Mouse (Mus musculus): Measurements from ENCODE around the gene Psmb7.

Gene Psmb7

GRCm38 (mm10) chr2:38597896-38598295 is 46.0 kb downstream of the Psmb7 start:
- in situ Hi-C loops (cut with MboI; ENCODE audit: low sequenced_read_pairs) = no loop called here

DNA sequence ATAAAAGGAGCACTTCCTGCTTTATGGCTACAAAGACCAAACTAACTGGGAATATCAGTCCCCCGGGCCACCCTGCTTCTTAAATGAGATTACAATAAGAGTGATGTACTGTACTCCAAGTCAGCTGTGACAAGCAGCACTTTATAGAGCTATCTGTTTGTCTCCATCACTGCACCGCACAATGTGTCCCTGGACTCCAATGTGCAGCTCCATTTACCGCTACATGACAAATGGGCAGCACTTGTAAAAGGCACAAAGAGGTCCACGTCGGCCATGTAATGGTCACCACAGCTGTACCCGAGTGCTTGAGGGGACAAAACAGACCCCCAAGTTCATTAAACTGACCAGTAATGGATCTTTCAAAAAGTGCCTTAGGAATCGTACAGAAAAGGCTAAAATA is 49.0 kb downstream of the Psmb7 start:
- in situ Hi-C loops (cut with MboI; ENCODE audit: low sequenced_read_pairs) = no loop called here

DNA sequence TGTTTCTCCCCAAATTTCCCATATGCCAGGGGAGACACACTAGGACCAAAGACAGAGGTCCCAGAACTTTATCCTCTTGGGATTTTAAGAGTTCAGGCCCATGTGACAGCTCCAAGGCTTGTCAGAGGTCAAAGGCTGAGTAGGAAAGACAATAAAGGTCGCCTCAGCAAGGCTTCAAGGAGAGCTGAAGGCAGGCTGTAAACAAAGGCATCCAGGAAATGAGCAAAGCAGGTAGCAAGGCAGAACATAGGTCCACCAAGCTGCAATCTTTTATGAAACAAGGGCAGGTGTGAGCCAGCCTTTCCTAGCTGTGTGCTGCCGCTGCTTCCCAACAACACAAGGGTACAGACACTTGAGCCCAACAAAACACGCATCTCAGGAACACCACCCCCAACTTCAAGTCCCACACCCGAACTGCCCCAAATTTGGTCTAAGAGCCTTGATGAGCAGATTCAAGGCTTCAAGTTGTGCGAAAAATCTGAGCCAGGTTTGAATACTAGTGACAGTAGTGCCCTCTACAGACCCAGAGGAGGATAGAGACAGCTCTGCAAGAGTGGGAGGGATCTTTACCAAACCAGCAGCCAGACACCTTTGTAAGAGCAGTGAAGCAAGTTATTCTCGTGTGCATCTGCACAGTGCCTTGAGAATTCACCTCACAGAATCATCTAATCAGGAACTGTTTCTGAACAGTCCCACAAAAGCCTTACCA is 52.0 kb downstream of the Psmb7 start:
- in situ Hi-C loops (cut with MboI; ENCODE audit: low sequenced_read_pairs) = no loop called here

GRCm38 (mm10) chr2:38586733-38587132 is 57.2 kb downstream of the Psmb7 start:
- in situ Hi-C loops (cut with MboI; ENCODE audit: low sequenced_read_pairs) = loop anchor here (10.0 kb wide), 1 partner anchor 162 kb away; no protein-coding TSS in a partner anchor

GRCm38 (mm10) chr2:38585379-38585736 is 58.5 kb downstream of the Psmb7 start:
- in situ Hi-C loops (cut with MboI; ENCODE audit: low sequenced_read_pairs) = loop anchor here (10.0 kb wide), 1 partner anchor 161 kb away; no protein-coding TSS in a partner anchor

- in situ Hi-C loops (cut with MboI; ENCODE audit: low sequenced_read_pairs) = loop anchor here (10.0 kb wide), 1 partner anchor 160 kb away; no protein-coding TSS in a partner anchor
These were observed 59.1 kb downstream of the Psmb7 start for GRCm38 (mm10) chr2:38584514-38585378.

DNA sequence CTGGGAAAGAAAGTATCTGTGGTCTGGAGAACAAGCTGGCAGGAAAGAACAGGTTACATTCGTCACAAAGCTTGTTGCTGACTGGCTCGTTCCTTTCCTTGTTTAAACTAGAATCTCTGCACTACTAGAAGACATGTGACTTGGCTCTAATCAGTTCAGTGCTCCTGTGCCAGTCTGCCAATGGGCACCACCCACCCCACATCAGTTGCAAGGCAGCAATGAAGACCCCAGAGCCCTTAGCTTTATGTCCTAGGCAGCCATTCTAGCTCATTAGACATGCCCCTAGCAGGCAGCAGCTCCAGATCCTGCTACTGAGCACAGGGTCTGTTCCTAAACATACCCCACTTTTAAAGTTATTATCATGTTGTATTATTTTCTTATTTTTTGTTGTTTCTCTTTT is 59.9 kb downstream of the Psmb7 start:
- in situ Hi-C loops (cut with MboI; ENCODE audit: low sequenced_read_pairs) = loop anchor here (10.0 kb wide), 1 partner anchor 159 kb away; no protein-coding TSS in a partner anchor

DNA sequence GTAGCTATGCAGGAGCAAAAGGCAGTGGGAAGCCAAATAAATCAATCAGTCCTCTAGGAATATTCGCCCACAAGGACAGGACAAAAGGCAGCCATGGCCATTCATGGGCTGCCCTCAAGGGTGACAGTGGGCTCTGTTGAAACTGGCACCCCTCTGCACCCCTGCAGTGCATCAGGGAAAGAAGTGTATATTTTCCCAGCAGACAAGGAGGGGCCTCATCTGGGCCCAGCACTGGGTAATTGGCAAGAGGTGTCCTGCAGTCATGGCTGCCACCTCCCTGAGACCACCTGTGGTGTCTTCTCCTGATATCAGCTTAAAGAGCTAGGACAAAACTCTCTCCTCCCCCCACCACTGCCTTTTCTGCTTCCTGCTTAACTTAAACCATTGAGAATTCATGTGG is 64.4 kb downstream of the Psmb7 start:
- in situ Hi-C loops (cut with MboI; ENCODE audit: low sequenced_read_pairs) = no loop called here

- in situ Hi-C loops (cut with MboI; ENCODE audit: low sequenced_read_pairs) = no loop called here
These were observed 65.0 kb downstream of the Psmb7 start for GRCm38 (mm10) chr2:38578602-38579521.

DNA sequence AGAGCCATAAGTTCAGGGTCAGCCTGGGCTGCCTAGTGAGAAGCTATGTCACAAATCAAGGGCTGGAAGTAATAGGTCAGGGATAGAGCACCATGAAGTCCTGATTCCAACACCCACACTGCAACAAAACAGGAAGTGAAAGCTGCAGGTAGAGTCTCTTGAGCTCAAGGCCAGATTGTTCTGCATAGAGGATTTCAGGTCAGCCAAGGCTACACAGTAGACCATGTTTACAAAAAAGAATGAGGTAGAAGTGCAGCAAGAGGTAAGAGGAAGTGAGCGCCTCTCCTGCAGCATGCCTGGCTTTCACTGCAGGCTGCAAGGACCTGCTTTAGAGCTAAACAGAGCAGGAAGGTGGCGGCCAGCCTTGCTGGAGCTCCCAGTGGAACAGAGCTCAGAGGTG is 69.2 kb downstream of the Psmb7 start:
- in situ Hi-C loops (cut with MboI; ENCODE audit: low sequenced_read_pairs) = no loop called here

GRCm38 (mm10) chr2:38571971-38572601 is 71.8 kb downstream of the Psmb7 start:
- in situ Hi-C loops (cut with MboI; ENCODE audit: low sequenced_read_pairs) = no loop called here

DNA sequence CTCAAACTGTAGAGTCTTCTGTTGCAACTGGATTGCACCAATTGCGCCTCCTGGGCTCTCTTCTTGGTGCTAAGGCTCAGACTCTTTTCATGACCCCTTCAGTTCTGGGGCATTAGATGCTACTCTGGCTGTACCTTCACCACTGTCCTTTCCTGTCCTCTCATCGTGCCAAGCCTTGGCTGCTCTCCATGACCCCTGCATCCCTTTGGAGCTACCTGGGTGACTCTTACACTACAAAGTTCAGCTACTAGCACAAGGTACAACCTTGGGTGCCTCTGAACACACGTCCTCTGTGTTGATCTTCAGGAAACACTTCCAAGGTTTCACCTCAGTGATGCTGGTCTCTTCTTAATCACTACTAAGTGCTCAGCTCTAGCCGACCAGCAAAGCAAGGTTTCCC is 81.3 kb downstream of the Psmb7 start:
- in situ Hi-C loops (cut with MboI; ENCODE audit: low sequenced_read_pairs) = no loop called here

GRCm38 (mm10) chr2:38560296-38561227 is 83.3 kb downstream of the Psmb7 start:
- in situ Hi-C loops (cut with MboI; ENCODE audit: low sequenced_read_pairs) = no loop called here

GRCm38 (mm10) chr2:38556721-38557120 is 87.2 kb downstream of the Psmb7 start:
- in situ Hi-C loops (cut with MboI; ENCODE audit: low sequenced_read_pairs) = no loop called here

- in situ Hi-C loops (cut with MboI; ENCODE audit: low sequenced_read_pairs) = no loop called here
These were observed 88.2 kb downstream of the Psmb7 start for GRCm38 (mm10) chr2:38555659-38556058.

GRCm38 (mm10) chr2:38554226-38554995 is 89.5 kb downstream of the Psmb7 start:
- in situ Hi-C loops (cut with MboI; ENCODE audit: low sequenced_read_pairs) = no loop called here

DNA sequence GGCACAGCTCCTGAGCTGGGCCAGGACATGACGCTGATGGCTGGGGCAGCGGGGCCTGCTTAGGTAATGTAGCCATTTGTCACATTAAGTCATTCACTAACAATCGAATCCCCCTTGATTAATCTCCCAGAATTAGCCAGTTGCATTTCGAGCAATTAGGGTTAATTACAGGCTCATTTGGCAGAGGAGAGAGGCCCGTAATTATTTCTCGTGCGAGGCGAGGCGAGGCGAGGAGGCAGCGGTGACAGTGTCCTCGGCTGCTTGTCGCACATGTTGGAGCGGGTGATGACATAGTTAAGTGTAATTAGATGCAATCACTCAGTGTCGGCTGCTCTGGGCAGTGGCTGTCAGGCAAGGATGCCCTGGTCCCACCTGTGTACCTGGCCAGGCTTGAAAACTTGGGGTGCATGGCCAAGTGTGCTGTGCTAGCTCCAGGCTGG is 91.9 kb downstream of the Psmb7 start:
- in situ Hi-C loops (cut with MboI; ENCODE audit: low sequenced_read_pairs) = no loop called here

DNA sequence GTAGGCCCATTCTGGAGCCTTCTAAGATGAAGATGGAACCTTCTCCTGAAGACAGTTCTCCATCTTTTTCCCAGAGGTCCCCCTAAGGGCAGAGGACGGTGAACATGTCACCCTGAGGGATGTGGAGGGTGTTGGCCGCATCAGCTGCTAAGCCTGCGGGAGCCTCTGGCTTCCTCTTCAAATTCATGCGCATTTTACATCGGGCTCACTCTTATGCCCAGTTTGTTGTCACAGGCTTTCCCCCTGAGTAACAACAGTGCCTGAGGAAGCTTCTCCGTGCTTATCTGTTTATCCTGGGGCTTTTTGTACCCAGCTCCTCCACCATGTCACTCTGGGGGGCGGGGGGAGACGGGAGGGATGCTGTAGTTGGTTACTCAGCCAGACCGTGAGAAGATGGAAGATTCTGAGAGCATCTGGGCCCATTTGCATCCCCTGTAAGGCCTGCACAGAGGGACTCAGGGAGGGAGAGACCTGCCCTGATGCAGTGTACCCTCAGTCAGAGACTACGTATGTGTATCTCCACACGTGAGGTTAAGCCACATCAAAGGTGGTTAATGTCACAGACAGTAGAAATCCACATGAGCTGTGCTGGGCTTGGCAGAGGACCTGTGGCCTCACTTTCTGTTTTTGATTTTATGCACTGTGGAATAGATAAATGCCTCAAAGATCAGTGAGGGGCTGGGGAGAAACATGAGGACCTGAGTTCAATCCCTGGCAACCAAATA is 95.9 kb downstream of the Psmb7 start:
- in situ Hi-C loops (cut with MboI; ENCODE audit: low sequenced_read_pairs) = no loop called here

Data from CH12F3 (cell line).